20 mouse cellular contexts compared by ENCODE assay signal in the genomic region with DNA sequence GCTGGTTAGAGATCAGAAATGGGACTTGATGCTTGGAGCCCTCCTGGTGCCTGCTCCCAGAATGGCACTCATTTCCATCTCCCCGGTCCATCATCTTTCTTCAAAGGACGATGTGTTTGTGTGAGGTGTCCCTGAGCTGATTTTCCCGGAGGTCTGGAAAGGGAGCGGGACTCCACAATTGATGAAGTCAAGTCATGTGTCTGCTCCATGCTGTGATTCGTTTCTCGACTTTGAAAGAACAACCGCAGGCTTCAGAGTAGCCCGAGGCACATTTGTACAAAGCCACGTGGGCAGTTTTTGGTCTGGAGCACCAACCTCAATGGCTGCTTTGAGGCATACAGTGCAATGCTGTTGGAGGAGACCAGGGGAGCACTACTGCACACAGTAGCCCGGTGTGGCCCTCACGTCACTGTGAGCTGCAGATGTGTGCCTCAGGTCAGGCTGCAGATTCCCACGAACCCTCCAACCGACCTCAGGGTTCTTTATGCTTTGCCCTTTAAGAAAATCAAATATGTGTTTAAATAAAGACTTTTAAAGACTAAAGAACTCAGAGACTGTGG. TPM values are rescaled to one million over a fixed set of nuclear protein-coding genes. Genes with fewer than 3 reads are reported as not detected.
A peak's percentile ranks its signal among the peaks of the same experiment; 100 is the strongest.
DNase-seq lines count a peak whose midpoint lies in the region; ATAC-seq and TF ChIP-seq lines count a peak whose summit lies in the region.
"Had no signal": no experiment of that assay in that cellular context is flagged by ENCODE, and none has a peak within 500 bp of the region (broad histone marks: within the 10 kb centered on the region; RNA-seq: fewer than 3 reads in every experiment).

No protein-coding gene starts in this region.

- no peak for DNase-seq in neural tube, embryonic 10.5 days (ENCODE audit: extremely low spot score, low spot score)
- peak; percentile 56 for DNase-seq in brain, embryonic 14.5 days (ENCODE audit: low read depth)
- peak; percentile 46 for DNase-seq in limb, embryonic 10.5 days (ENCODE audit: low spot score)
- DNase-seq in adipocyte (ENCODE audit: low spot score), result no peak
- DNase-seq in spleen, adult 18-20 months, result no peak
- no peak for DNase-seq in layer of hippocampus, postnatal 14 days (ENCODE audit: low spot score in 2 of 2)
- DNase-seq: adrenal gland, postnatal 25 days; cerebellum, adult 9-10 months; kidney, adult 8-10 months; kidney, postnatal 36 days; lung, postnatal 14 days; right cerebral cortex, adult 18-20 months; thymus, adult 18-20 months had no signal

- no peak for ATAC-seq in neural tube, embryonic 13.5 days (ENCODE audit: low read depth)
- ATAC-seq in midbrain, embryonic 16.5 days, result peak; percentile 57; the same call in 1 of the 2 replicates
- ATAC-seq: activated CD4-positive, CD25-positive, alpha-beta regulatory T cell, adult 4 months had no signal

- WGBS in neural tube, embryonic 13.5 days, result 20% methylated on average over 13 of the region's 13 CpGs
- WGBS in limb, embryonic 10.5 days, result 40% methylated on average over 13 of the region's 13 CpGs
- 21% methylated on average over 13 of the region's 13 CpGs for WGBS in midbrain, embryonic 16.5 days

- no peak for TF ChIP-seq POLR2A in brain, embryonic 14.5 days (IDR thresholded peaks at IDR 0.05; ENCODE audit: borderline replicate concordance, extremely low read depth, insufficient read depth, insufficient read length, poor library complexity, severe bottlenecking)

- H3K4me1 ChIP-seq in neural tube, embryonic 13.5 days (replicated peaks), result peaks cover 65% of the 10 kb centered on the region
- H3K4me1 ChIP-seq in limb, embryonic 10.5 days, result peaks cover 74% of the 10 kb centered on the region
- H3K4me1 ChIP-seq in midbrain, embryonic 16.5 days (ENCODE audit: control insufficient read depth, insufficient read depth, low read length), result no peaks in the 10 kb centered on the region; the same call in 1 of the 2 replicates
- H3K4me1 ChIP-seq: megakaryocyte, embryonic 14.5 days had no signal

- no peaks in the 10 kb centered on the region for H3K27me3 ChIP-seq in neural tube, embryonic 13.5 days
- no peaks in the 10 kb centered on the region for H3K27me3 ChIP-seq in limb, embryonic 10.5 days (ENCODE audit: low read depth, poor library complexity, severe bottlenecking)
- no peaks in the 10 kb centered on the region for H3K27me3 ChIP-seq in midbrain, embryonic 16.5 days (ENCODE audit: control insufficient read depth, insufficient read depth, low read depth, low read length)

- peaks cover 10% of the 10 kb centered on the region; the same call in 1 of the 2 replicates for H3K9me3 ChIP-seq in neural tube, embryonic 13.5 days
- H3K9me3 ChIP-seq in limb, embryonic 10.5 days (replicated peaks), result no peaks in the 10 kb centered on the region
- H3K9me3 ChIP-seq in midbrain, embryonic 16.5 days (replicated peaks; ENCODE audit: control insufficient read depth, low read length, poor library complexity, severe bottlenecking), result peaks cover 3% of the 10 kb centered on the region; the same call in 1 of the 2 replicates

- peaks cover 6% of the 10 kb centered on the region; the same call in 1 of the 2 replicates for H3K36me3 ChIP-seq in neural tube, embryonic 13.5 days
- H3K36me3 ChIP-seq in limb, embryonic 10.5 days, result peaks cover 32% of the 10 kb centered on the region
- no peaks in the 10 kb centered on the region for H3K36me3 ChIP-seq in midbrain, embryonic 16.5 days (ENCODE audit: control insufficient read depth, insufficient read depth, low read length)

- no peak overlapping the region for H3K4me3 ChIP-seq in neural tube, embryonic 13.5 days
- H3K4me3 ChIP-seq in limb, embryonic 10.5 days, result no peak overlapping the region
- no peak overlapping the region for H3K4me3 ChIP-seq in midbrain, embryonic 16.5 days (ENCODE audit: low read depth, low read length)
- H3K4me3 ChIP-seq: megakaryocyte, embryonic 14.5 days; myocyte had no signal

- H3K4me2 ChIP-seq in neural tube, embryonic 13.5 days, result 0 out of 2 replicates have a peak overlapping the region, but pooled peaks have one; percentile 5
- H3K4me2 ChIP-seq in midbrain, embryonic 16.5 days (ENCODE audit: low read length), result no peak overlapping the region
- H3K4me2 ChIP-seq: heart, embryonic 11.5 days had no signal

- H3K9ac ChIP-seq in neural tube, embryonic 13.5 days, result no peak overlapping the region
- H3K9ac ChIP-seq in midbrain, embryonic 16.5 days (ENCODE audit: low read depth, low read length), result no peak overlapping the region
- H3K9ac ChIP-seq: liver, embryonic 14.5 days had no signal

- peak overlapping the region; percentile 54 for H3K27ac ChIP-seq in neural tube, embryonic 13.5 days (replicated peaks)
- peak overlapping the region; percentile 82 for H3K27ac ChIP-seq in limb, embryonic 10.5 days
- H3K27ac ChIP-seq in midbrain, embryonic 16.5 days (ENCODE audit: low read length), result no peak overlapping the region
- H3K27ac ChIP-seq: liver, embryonic 14.5 days had no signal

- no peak for TF ChIP-seq CTCF in brain, embryonic 14.5 days (IDR thresholded peaks at IDR 0.05; ENCODE audit: borderline replicate concordance, extremely low read depth, insufficient read depth, insufficient read length)

RNA-seq across cellular contexts. Expression of a gene that starts 43.0 kb away (rescaled TPM):
- 10.4 and 10.5 TPM in 2 replicates for polyA plus RNA-seq in neural tube, embryonic 13.5 days (2015; fragmentation: Nextera tagmentation; extraction: Ambion mirVana)
- 5.6 and 17.0 TPM in 2 replicates for polyA plus RNA-seq in brain, embryonic 14.5 days (2012; rRNA removed)
- polyA plus RNA-seq in limb, embryonic 10.5 days (2016; fragmentation: Nextera tagmentation; extraction: Ambion mirVana), result 18.4 and 24.8 TPM in 2 replicates
- 7.8 and 8.1 TPM in 2 replicates for polyA plus RNA-seq in midbrain, embryonic 16.5 days (2015; fragmentation: Nextera tagmentation; extraction: Ambion mirVana)
- 10 to 100 TPM; 25.9 to 27.3 TPM for total RNA-seq in layer of hippocampus, postnatal 14 days (2021)
- polyA plus RNA-seq: activated CD4-positive, CD25-positive, alpha-beta regulatory T cell, adult 4 months had no signal

Comparison
In these comparisons a context has a peak if more than half of its experiments do, and no peak if none do; other contexts are left out.
1. DNase-seq: peak in brain, embryonic 14.5 days (single experiment) and limb, embryonic 10.5 days (single experiment); none in neural tube, embryonic 10.5 days (single experiment), adipocyte (single experiment), spleen, adult 18-20 months (0 of 2) and layer of hippocampus, postnatal 14 days (0 of 2).